Mouse (Mus musculus) left cerebral cortex, postnatal 36 days (tissue): ENCODE data around the gene Olfr1395. TPM values are rescaled to one million over a fixed set of nuclear protein-coding genes. Genes with fewer than 3 reads are reported as not detected.

ENCODE experiments used
- DNase-seq, 2 experiments: peaks; one replicate each; pipeline ENCODE4 v3.0.0; 2021 to 2022; ENCODE audit warnings: low spot score in 2 of 2, mixed read lengths in 1 of 2
- intact Hi-C: fragments of 180-260 bp; cut with DNase I; formaldehyde crosslinking; loops from one replicate; pipeline ENCODE4 v1.15.1; 2025
- total RNA-seq, 2 experiments: library from RNA; stranded (reverse); gene quantifications; 2 replicates each; pipeline ENCODE4 v1.2.3; 2021

Olfr1395 gene
- total RNA-seq: not detected

- no peak for DNase-seq
- intact Hi-C loops: no loop called here
Measured at GRCm38 (mm10) chr11:49141974-49142373, at the start of gene Olfr1395. Olfr1395 (plus strand) TSS chr11:49142274.

- intact Hi-C loops: no loop called here
- no peak for DNase-seq
Measured at GRCm38 (mm10) chr11:49092786-49093185, 49.3 kb upstream of the Olfr1395 start.

GRCm38 (mm10) chr11:49093861-49094660, 48.0 kb upstream of the Olfr1395 start:
- intact Hi-C loops: no loop called here
- DNase-seq: no peak

GRCm38 (mm10) chr11:49095367-49095766, 46.7 kb upstream of the Olfr1395 start:
- intact Hi-C loops: no loop called here
- no peak for DNase-seq

GRCm38 (mm10) chr11:49100409-49100808, 41.7 kb upstream of the Olfr1395 start:
- intact Hi-C loops: loop anchor here (5.0 kb wide), 2 partner anchors 172 to 313 kb away; no protein-coding TSS in a partner anchor
- DNase-seq: no peak

GRCm38 (mm10) chr11:49101500-49101899, 40.6 kb upstream of the Olfr1395 start:
- no peak for DNase-seq
- intact Hi-C loops: loop anchor here (5.0 kb wide), 2 partner anchors 171 to 314 kb away; no protein-coding TSS in a partner anchor

- intact Hi-C loops: loop anchor here (1.0 to 5.0 kb wide), 3 partner anchors 169 to 316 kb away; no protein-coding TSS in a partner anchor
- peak; percentile 72 to 84 for DNase-seq
Measured at GRCm38 (mm10) chr11:49103047-49103693, 38.9 kb upstream of the Olfr1395 start.

- DNase-seq: no peak
- intact Hi-C loops: no loop called here
Measured at GRCm38 (mm10) chr11:49105752-49106151, 36.3 kb upstream of the Olfr1395 start.

- no peak for DNase-seq
- intact Hi-C loops: no loop called here
Measured at GRCm38 (mm10) chr11:49107650-49108537, 34.2 kb upstream of the Olfr1395 start.

GRCm38 (mm10) chr11:49108833-49109232, 33.2 kb upstream of the Olfr1395 start:
- DNase-seq: peak in 1 of 2 experiments; percentile 11
- intact Hi-C loops: no loop called here

- no peak for DNase-seq
- intact Hi-C loops: no loop called here
Measured at GRCm38 (mm10) chr11:49111000-49111399, 31.1 kb upstream of the Olfr1395 start.

- DNase-seq: peak; percentile 29 to 39
- intact Hi-C loops: no loop called here
Measured at GRCm38 (mm10) chr11:49112624-49113219, 29.4 kb upstream of the Olfr1395 start.

GRCm38 (mm10) chr11:49114158-49114557, 27.9 kb upstream of the Olfr1395 start:
- no peak for DNase-seq
- intact Hi-C loops: no loop called here

- intact Hi-C loops: no loop called here
- no peak for DNase-seq
Measured at GRCm38 (mm10) chr11:49114774-49115173, 27.3 kb upstream of the Olfr1395 start, which contains the start of gene Olfr1396. Olfr1396 (minus strand) TSS chr11:49114874.

- no peak for DNase-seq
- intact Hi-C loops: no loop called here
Measured at GRCm38 (mm10) chr11:49119635-49120034, 22.4 kb upstream of the Olfr1395 start.

GRCm38 (mm10) chr11:49124169-49124568, 17.9 kb upstream of the Olfr1395 start:
- intact Hi-C loops: no loop called here
- DNase-seq: no peak

- DNase-seq: no peak
- intact Hi-C loops: no loop called here
Measured at GRCm38 (mm10) chr11:49154077-49154476, 12.0 kb downstream of the Olfr1395 start, which contains the start of gene Olfr1394. Olfr1394 (plus strand) TSS chr11:49154377.

GRCm38 (mm10) chr11:49156821-49157814, 15.0 kb downstream of the Olfr1395 start:
- intact Hi-C loops: no loop called here
- DNase-seq: no peak
